Mouse (Mus musculus) limb, embryonic 12.5 days (tissue): ENCODE results near the gene Cd209d. TPM values are rescaled to one million over a fixed set of nuclear protein-coding genes. Genes with fewer than 3 reads are reported as not detected.
"Not testable (repeated sequence)": the region's sequence is repeated elsewhere in the genome, so short reads cannot be mapped to it uniquely, and the experiment has no call there.

Experiments
- ATAC-seq: fragments of 200-750 bp; cut with Nextera tagmentation; 2 replicates; pipeline ENCODE4 v1.8.0; 2017; ENCODE audit warnings: low read depth, moderate TSS enrichment; ENCODE audit not compliant: insufficient number of reproducible peaks, insufficient read depth, low FRiP score, low TSS enrichment
- H3K27ac ChIP-seq: fragments of 300-500 bp; sonication (generic); 2 replicates; pipeline ENCODE4 v1.5.1; 2016; ENCODE audit warnings: mild to moderate bottlenecking, moderate library complexity
- H3K27me3 ChIP-seq: fragments of 300-500 bp; sonication (generic); 2 replicates; pipeline ENCODE4 v1.6.1; 2016; ENCODE audit warnings: mild to moderate bottlenecking, moderate library complexity
- H3K36me3 ChIP-seq: fragments of 300-500 bp; sonication (generic); 2 replicates; pipeline ENCODE4 v1.6.1; 2016; ENCODE audit warnings: mild to moderate bottlenecking, moderate library complexity
- H3K4me1 ChIP-seq: fragments of 300-500 bp; sonication (generic); replicated peaks from 2 replicates; pipeline ENCODE4 v1.6.1; 2016
- H3K4me2 ChIP-seq: fragments of 300-500 bp; sonication (generic); 2 replicates; pipeline ENCODE4 v1.6.1; 2016; ENCODE audit warnings: mild to moderate bottlenecking, moderate library complexity
- H3K4me3 ChIP-seq: fragments of 300-500 bp; sonication (generic); replicated peaks from 2 replicates; pipeline ENCODE4 v1.5.1; 2016; ENCODE audit warnings: mild to moderate bottlenecking
- H3K9ac ChIP-seq: fragments of 300-500 bp; sonication (generic); replicated peaks from 2 replicates; pipeline ENCODE4 v1.6.1; 2016; ENCODE audit warnings: mild to moderate bottlenecking, moderate library complexity
- H3K9me3 ChIP-seq: fragments of 300-500 bp; sonication (generic); 2 replicates; pipeline ENCODE4 v1.6.1; 2016; ENCODE audit warnings: mild to moderate bottlenecking, moderate library complexity
- WGBS: fragments of 180-500 bp; shearing (Covaris S2); methylation state at CpG from one replicate; pipeline ENCODE4 v1.1.7; 2016; 5-methylcytosine and 5-hydroxymethylcytosine counted together
- polyA plus RNA-seq: library from polyadenylated mRNA; unstranded; fragments of >200 nt; fragmentation: Nextera tagmentation; extraction: Ambion mirVana; gene quantifications from 2 replicates; pipeline ENCODE4 v1.2.1, GENCODE M21; 2016

Cd209d gene
- not detected in 2 replicates for polyA plus RNA-seq

DNA sequence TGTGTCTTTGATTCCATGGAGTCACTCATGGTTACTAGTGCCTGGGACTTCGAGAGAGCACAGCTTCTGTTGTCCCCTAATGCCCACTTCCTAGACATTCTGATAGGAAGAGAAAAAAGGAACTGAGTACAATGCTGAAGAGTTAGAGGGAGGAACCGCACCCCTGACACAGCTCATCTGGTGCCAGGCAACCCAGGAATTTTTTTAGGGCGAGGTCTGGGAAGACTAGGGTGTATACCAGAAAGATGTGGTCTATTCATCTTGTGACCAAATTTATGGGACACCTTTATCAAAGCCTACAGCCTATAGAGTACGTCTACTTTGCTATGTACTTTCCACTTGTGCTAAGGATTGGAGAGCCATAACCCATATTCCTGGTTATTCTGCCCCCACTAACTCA lies at the start of gene Cd209d:
TSS of gene Cd209d (minus strand) at position 101 of the 400 bp plus-strand sequence.
- H3K4me1 ChIP-seq = no peaks in the 10 kb centered on the region
- H3K4me3 ChIP-seq = no peak within 1 kb of the TSS
- H3K9me3 ChIP-seq = peaks cover 5% of the 10 kb centered on the region; the same call in 1 of the 2 replicates
- WGBS = 75% methylated on average over 4 of the region's 4 CpGs
- H3K4me2 ChIP-seq = no peak within 1 kb of the TSS
- no peak within 1 kb of the TSS for H3K9ac ChIP-seq
- H3K27me3 ChIP-seq = no peaks in the 10 kb centered on the region
- H3K27ac ChIP-seq = no peak within 1 kb of the TSS
- no peak for ATAC-seq
- no peaks in the 10 kb centered on the region for H3K36me3 ChIP-seq

DNA sequence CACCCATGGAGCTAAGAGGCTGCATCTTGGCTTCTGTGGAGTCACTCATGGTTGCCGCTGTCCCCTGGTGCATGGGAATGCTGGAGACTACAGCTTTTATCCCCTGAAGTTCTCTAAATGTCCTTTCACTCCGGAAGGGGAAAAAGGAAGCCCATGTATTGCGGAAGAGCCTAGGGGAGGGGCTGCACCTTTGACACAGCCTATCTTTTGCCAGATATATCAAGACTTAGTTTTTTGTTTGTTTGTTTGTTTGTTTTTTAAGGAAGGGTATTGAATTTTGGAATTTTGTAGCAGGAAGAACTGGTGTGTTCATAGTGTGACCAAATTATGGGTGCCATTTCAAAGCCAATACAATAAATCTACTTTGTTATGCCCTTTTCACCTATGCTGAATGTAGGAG lies 48.4 kb upstream of the Cd209d start, which contains the start of gene Cd209b:
TSS of gene Cd209b (minus strand) at position 101 of the 400 bp plus-strand sequence.
- H3K27me3 ChIP-seq = no peaks in the 10 kb centered on the region
- H3K27ac ChIP-seq = no peak within 1 kb of the TSS
- 94% methylated on average over 3 of the region's 3 CpGs for WGBS
- ATAC-seq = no peak
- H3K4me2 ChIP-seq = no peak within 1 kb of the TSS
- no peaks in the 10 kb centered on the region for H3K36me3 ChIP-seq
- peaks cover 16% of the 10 kb centered on the region; the same call in 1 of the 2 replicates for H3K9me3 ChIP-seq
- H3K4me1 ChIP-seq = no peaks in the 10 kb centered on the region
- H3K4me3 ChIP-seq = no peak within 1 kb of the TSS
- H3K9ac ChIP-seq = no peak within 1 kb of the TSS

GRCm38 (mm10) chr8:3876121-3876520 lies 2.2 kb downstream of the Cd209d start:
- Histone ChIP-seq H3K4me3 (no peak overlapping the region), H3K4me1 (no peaks in the 10 kb centered on the region), H3K27me3 (no peaks in the 10 kb centered on the region), H3K36me3 (no peaks in the 10 kb centered on the region), H3K9ac (no peak overlapping the region), H3K9me3 (peaks cover 14% of the 10 kb centered on the region), H3K4me2 (no peak overlapping the region), H3K27ac (no peak overlapping the region)
- 83% methylated on average over 2 of the region's 2 CpGs for WGBS
- ATAC-seq = no peak

GRCm38 (mm10) chr8:3862736-3863135 lies 15.6 kb downstream of the Cd209d start:
- not testable (repeated sequence) for ATAC-seq, H3K27me3 ChIP-seq

DNA sequence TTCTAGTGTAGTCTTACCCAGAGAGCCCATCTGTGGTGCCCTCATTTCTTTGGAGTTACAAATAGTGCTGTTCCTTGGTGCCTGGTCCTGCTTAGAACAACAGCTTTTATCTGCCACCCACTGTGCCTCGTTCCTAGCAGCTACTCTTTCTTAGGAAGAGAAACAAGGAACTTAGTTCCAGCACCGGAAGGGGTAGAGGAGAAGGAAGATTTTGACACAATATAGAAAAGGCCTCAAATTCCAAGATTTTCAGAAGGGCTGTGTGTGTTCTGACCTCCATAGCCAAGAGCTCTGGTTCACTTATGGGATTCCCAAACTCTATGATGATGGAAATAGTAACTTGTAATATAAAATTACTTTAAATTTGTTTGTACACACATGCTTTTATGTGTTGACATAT lies 24.1 kb downstream of the Cd209d start, which contains the start of gene Cd209e:
TSS of gene Cd209e (minus strand) at position 101 of the 400 bp plus-strand sequence.
- Histone ChIP-seq H3K27ac (no peak within 1 kb of the TSS), H3K4me3 (no peak within 1 kb of the TSS), H3K9ac (no peak within 1 kb of the TSS), H3K36me3 (no peaks in the 10 kb centered on the region), H3K9me3 (no peaks in the 10 kb centered on the region), H3K4me2 (no peak within 1 kb of the TSS), H3K27me3 (no peaks in the 10 kb centered on the region), H3K4me1 (no peaks in the 10 kb centered on the region)
- ATAC-seq = no peak
- 80% methylated on average over 2 of the region's 2 CpGs for WGBS

More at GRCm38 (mm10) chr8:3862736-3863135, 15.6 kb downstream of the Cd209d start:
- H3K4me1 ChIP-seq, H3K4me3 ChIP-seq, H3K27ac ChIP-seq, H3K9ac ChIP-seq, H3K36me3 ChIP-seq, H3K4me2 ChIP-seq: not testable (repeated sequence)
- 0 out of 2 replicates have a peak, but pooled peaks cover 17% of the 10 kb centered on the region for H3K9me3 ChIP-seq

Other genes starting within 250 kb of the Cd209d start
- gene Stxbp2, start 247.6 kb downstream of the Cd209d start, polyA plus RNA-seq = 27.8 and 32.4 TPM in 2 replicates
- gene Retn, start 222.8 kb downstream of the Cd209d start, polyA plus RNA-seq = not detected in 2 replicates
- gene Mcemp1, start 212.8 kb downstream of the Cd209d start, polyA plus RNA-seq = not detected in 2 replicates
- 13.9 and 14.0 TPM in 2 replicates for gene Fcor, start 206.2 kb downstream of the Cd209d start, polyA plus RNA-seq
- 37.6 and 38.2 TPM in 2 replicates for gene Trappc5, start 202.3 kb downstream of the Cd209d start, polyA plus RNA-seq
- gene Fcer2a, start 184.4 kb downstream of the Cd209d start, polyA plus RNA-seq = 0.37 TPM in 1 of 2 replicates, not detected in the other
- not detected in 2 replicates for gene Clec4g, start 157.9 kb downstream of the Cd209d start, polyA plus RNA-seq
- gene Cd209a, start 129.6 kb downstream of the Cd209d start, polyA plus RNA-seq = not detected in 2 replicates
- not detected in 2 replicates for gene Cd209e, start 24.2 kb downstream of the Cd209d start, polyA plus RNA-seq
- gene Cd209b, start 48.3 kb upstream of the Cd209d start, polyA plus RNA-seq = not detected in 2 replicates
- 0.13 and 0.26 TPM in 2 replicates for gene Cd209c, start 76.2 kb upstream of the Cd209d start, polyA plus RNA-seq
- not detected in 2 replicates for gene Cd209f, start 227.3 kb upstream of the Cd209d start, polyA plus RNA-seq